In the genomic region with DNA sequence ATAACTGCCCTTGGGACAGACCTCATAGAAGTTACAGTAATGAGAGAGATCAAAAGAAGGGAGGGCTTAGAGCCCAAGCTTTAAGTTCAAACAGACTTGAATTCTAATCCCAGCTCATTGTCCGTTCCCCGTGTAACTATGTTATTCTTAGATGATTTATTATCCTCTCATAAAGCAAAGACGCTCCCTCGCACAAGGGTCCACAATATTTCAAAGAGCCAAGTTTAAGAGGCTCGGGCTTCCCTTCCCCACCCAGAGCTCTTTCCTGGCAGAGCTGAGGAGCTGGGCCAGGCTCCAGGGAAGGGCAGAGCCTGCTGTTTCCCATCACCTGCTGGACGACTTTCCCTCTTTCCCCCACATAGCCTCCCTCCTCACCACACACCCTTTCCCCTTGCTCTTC, we compare ENCODE assay signal across 7 mouse cellular contexts. TPM values are rescaled to one million over a fixed set of nuclear protein-coding genes. Genes with fewer than 3 reads are reported as not detected.
A peak's percentile ranks its signal among the peaks of the same experiment; 100 is the strongest.
DNase-seq lines count a peak whose midpoint lies in the region; ATAC-seq lines count a peak whose summit lies in the region.

No protein-coding gene starts in this region.

- intact Hi-C loops in heart, postnatal 14 days (cut with DNase I), result loop anchor here (5.0 kb wide), 1 partner anchor 40 kb away; no protein-coding TSS in a partner anchor

- peak; percentile 50 for DNase-seq in testis, postnatal 10 days (ENCODE audit: low spot score)
- no peak for DNase-seq in testis, postnatal 14 days (ENCODE audit: low spot score)
- DNase-seq in heart, postnatal 14 days, result peak; percentile 54 to 69
- DNase-seq in urinary bladder, postnatal 4 days (ENCODE audit: low spot score in 2 of 2), result peak; percentile 72 to 74
- no peak for DNase-seq in right cerebral cortex, postnatal 4 days
- DNase-seq in embryo, embryonic 11 days, result no peak

- H3K27ac ChIP-seq in limb, embryonic 15.5 days, result peak overlapping the region; percentile 79

- H3K4me2 ChIP-seq in limb, embryonic 15.5 days, result peak overlapping the region; percentile 15

- WGBS in limb, embryonic 15.5 days, result 7% methylated on average over 6 of the region's 6 CpGs

- no peaks in the 10 kb centered on the region for H3K9me3 ChIP-seq in limb, embryonic 15.5 days

- peak; percentile 82 for ATAC-seq in limb, embryonic 15.5 days (ENCODE audit: insufficient number of reproducible peaks, low FRiP score, low TSS enrichment, low read depth)

- H3K4me1 ChIP-seq in limb, embryonic 15.5 days, result peaks cover 19% of the 10 kb centered on the region

- H3K36me3 ChIP-seq in limb, embryonic 15.5 days, result no peaks in the 10 kb centered on the region

- no peak overlapping the region for H3K9ac ChIP-seq in limb, embryonic 15.5 days

- no peaks in the 10 kb centered on the region for H3K27me3 ChIP-seq in limb, embryonic 15.5 days

- no peak overlapping the region for H3K4me3 ChIP-seq in limb, embryonic 15.5 days

RNA-seq across cellular contexts. Expression of a gene that starts 44.3 kb away (rescaled TPM):
- 10 to 100 TPM; 45.6 to 48.9 TPM for total RNA-seq in heart, postnatal 14 days (2021)
- polyA plus RNA-seq in limb, embryonic 15.5 days (2015; fragmentation: Nextera tagmentation; extraction: Ambion mirVana), result 107 and 108 TPM in 2 replicates

Comparison
In these comparisons a context has a peak if more than half of its experiments do, and no peak if none do; other contexts are left out.
1. DNase-seq: peak in testis, postnatal 10 days (single experiment), heart, postnatal 14 days (2 of 2) and urinary bladder, postnatal 4 days (2 of 2); none in testis, postnatal 14 days (single experiment), right cerebral cortex, postnatal 4 days (single experiment) and embryo, embryonic 11 days (single experiment).